Mouse (Mus musculus): ENCODE results near the gene Otud3.

- TF ChIP-seq CTCF (IDR thresholded peaks at IDR 0.05; ENCODE audit: extremely low read depth, insufficient read length, insufficient replicate concordance, low read depth, low read length) (no peak), POLR2A (IDR thresholded peaks at IDR 0.05; ENCODE audit: low read depth, low read length) (no peak)
Observed at GRCm38 (mm10) chr4:138933862-138934261, 20.1 kb upstream of the Otud3 start.
